Mouse (Mus musculus): ENCODE measurements around the gene Fsip1.

The Fsip1 gene

GRCm38 (mm10) chr2:118087044-118087726 lies 169.6 kb downstream of the Fsip1 start:
- 85% methylated on average over 10 of the region's 10 CpGs for WGBS

- WGBS: 99% methylated on average over 2 of the region's 2 CpGs
Observed at GRCm38 (mm10) chr2:118085647-118086046, 171.1 kb downstream of the Fsip1 start.

DNA sequence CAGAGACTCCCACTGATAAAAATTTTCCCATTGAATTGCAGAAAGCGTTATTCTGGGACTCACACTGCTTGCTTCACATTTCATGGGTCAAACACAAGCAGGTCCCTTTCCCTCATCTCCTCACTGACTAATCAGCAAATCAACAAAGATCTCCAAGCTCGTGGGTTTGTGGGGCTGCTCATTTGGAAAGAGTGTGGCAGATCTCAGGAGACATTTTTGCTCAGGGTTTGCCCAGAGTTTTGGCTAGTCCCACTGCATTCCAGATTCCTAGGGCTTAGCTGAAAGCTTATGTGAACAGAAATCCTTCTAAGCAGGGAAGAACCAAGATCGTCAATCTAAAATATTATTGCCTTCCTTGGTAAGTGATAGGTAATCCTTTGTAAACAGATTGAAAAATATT lies 172.1 kb downstream of the Fsip1 start:
- WGBS: 80% methylated on average over 3 of the region's 3 CpGs

- WGBS: 86% methylated on average over 6 of the region's 6 CpGs
Observed at GRCm38 (mm10) chr2:118083652-118084051, 173.1 kb downstream of the Fsip1 start.

DNA sequence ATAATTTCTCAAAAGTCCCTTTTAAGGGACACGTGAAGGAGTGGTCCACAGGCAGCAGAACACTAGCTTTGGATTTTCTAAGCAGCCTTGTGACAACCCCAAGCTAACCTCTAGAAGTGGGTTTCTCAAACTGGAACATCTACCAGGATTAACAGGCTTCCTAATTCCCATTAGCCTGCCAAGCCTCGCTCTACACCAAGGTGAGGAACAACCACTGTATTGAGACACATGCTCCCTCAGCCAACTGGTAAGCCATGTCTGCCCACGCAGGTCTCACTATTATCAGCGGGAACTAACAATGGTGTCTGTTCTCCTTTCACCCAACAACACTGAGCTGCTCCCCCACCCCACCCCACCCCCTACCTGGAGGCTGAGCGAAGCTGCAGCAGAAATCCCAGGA lies 175.2 kb downstream of the Fsip1 start:
- 89% methylated on average over 5 of the region's 5 CpGs for WGBS
